Mouse (Mus musculus) CD4-positive, CD25-positive, alpha-beta regulatory T cell, adult 2 months (primary cell): ENCODE results near the gene Pfas.
A peak's percentile ranks its signal among the peaks of the same experiment; 100 is the strongest.

Source experiments
- DNase-seq: peaks from one replicate; pipeline ENCODE4 v3.0.0-alpha.2; 2012; ENCODE audit warnings: low read depth, low spot score

Gene Pfas

GRCm38 (mm10) chr11:69008182-69009121, at the start of gene Pfas:
TSS of gene Pfas (minus strand) at chr11:69008460.
- DNase-seq, result peak; percentile 95

- DNase-seq, result peak; percentile 43
Observed at GRCm38 (mm10) chr11:69053848-69054247, 45.6 kb upstream of the Pfas start.

DNA sequence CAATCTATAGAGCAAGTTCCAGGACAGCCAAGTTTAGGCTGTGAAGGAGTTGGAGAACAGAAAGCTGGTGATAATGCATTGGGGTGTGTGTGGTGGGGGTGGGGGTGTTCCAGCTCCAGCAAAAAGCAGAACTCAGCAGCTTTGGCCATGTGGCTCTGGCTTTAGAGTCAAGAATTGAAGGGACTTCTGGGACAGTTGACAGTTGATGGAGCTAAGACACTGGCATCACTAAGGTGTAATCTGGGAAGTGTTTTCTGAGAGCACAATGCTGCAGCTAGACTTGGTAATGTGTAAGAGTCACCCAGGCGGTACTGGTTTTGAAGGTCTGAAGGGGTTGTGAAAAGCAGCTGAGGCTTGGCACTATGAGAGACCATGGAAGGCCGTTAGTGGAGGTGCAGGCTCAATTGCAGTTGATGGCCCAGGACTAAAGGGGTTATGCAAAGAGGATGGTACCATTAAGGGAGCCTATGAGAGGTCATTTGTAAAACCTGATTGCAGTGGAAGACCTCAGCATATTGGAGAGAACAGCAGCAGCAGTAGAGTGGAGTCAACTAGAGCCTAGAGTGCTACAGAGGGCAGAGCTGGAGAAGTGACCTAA, 44.7 kb upstream of the Pfas start:
- no peak for DNase-seq

DNA sequence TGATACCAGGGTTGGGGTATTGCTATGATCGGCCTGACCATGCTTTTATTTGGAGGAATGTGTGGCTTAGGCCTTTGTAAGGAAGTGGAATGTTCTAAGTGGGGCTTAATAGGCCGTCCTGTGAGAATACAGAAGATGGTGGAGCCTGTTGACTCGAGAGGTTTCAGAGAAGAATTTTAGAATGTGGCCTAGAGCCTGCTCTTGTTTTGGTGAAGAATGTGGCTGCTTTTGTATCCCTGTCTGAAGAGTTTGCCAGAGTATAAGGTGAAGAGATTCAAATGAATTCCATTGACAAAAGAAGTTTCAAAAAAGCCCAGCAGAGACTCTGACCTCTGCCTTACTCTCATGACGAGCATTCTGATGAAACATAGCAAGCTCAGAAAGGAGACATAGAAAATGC, 43.5 kb upstream of the Pfas start:
- DNase-seq, result no peak

DNA sequence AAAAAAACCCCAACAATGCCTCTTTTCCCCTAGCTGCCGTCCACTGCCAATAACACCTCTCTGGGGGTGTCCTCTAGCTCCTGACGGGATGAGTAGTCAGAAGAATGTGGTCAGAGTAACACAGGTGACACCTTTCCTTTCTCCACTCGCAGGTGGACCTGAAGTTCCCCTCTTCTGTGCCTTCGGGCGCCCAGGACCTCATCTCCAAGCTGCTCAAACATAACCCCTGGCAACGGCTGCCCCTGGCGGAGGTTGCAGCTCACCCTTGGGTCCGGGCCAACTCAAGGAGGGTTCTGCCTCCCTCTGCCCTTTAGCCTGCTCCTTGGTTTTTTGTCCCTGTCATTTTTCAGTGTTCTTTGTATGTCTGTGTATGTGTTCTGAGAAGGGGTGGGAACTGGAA, 42.5 kb upstream of the Pfas start:
- DNase-seq, result no peak

GRCm38 (mm10) chr11:69048151-69048550, 39.9 kb upstream of the Pfas start:
- no peak for DNase-seq

DNA sequence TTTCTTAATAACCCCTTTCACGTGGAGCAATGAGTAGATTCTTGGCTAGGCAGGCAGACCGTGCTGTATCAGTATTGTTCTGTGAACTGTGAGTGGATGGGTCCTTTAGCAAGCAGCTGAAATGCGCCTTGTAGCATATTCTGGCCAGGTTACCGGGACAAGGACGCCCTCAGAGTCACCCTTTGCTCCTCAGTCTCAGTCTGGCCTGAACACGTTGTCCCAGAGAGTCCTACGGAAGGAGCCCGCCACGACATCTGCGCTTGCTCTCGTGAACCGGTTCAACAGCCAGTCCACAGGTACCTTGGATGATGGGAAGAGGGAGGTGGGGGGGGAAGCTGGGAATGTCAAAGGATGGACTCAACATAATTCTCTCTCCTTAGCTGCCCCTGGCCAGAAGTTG, 39.3 kb upstream of the Pfas start:
- no peak for DNase-seq

- no peak for DNase-seq
Observed at GRCm38 (mm10) chr11:69046395-69046774, 38.1 kb upstream of the Pfas start.

- DNase-seq, result peak; percentile 93
Observed at GRCm38 (mm10) chr11:69045531-69046394, 37.5 kb upstream of the Pfas start, which contains the start of gene Aurkb. TSS of gene Aurkb (plus strand) at chr11:69045647.

- peak; percentile 21 for DNase-seq
Observed at GRCm38 (mm10) chr11:69038173-69038572, 29.9 kb upstream of the Pfas start.

DNA sequence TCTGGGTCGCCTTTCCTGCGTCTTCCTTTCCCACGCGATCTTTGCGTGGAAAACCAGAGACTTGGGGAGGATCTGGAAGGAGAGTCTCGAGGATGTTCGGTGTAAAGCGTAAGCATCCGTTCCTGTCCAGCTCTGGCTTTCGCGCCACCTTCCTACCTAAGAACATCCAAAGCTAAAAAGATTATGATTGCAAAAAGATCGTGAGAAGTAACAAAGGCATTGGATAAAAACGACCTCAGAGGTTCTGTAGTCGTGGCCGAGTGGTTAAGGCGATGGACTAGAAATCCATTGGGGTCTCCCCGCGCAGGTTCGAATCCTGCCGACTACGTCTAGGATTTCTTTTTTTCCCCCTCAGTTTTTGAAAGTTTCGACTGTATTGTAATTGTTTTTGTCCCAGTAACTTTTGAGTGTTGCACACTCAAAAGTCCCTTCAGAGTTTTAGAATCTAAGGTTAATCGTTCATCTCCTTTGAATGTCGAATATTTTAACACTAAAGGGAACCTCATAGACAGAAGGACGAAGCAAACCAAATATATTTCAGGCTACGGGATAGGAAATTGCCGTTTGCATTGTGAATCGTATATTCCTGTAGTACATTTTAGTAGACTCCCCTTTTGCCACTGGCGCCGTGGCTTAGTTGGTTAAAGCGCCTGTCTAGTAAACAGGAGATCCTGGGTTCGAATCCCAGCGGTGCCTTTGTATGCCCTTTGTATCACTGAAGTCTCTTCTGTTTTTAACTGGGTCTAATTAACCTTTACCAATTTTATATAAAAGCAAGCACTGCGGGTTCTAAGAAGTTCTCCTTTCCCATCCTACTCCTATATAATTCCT, 29.2 kb upstream of the Pfas start:
- DNase-seq, result peak; percentile 87

DNA sequence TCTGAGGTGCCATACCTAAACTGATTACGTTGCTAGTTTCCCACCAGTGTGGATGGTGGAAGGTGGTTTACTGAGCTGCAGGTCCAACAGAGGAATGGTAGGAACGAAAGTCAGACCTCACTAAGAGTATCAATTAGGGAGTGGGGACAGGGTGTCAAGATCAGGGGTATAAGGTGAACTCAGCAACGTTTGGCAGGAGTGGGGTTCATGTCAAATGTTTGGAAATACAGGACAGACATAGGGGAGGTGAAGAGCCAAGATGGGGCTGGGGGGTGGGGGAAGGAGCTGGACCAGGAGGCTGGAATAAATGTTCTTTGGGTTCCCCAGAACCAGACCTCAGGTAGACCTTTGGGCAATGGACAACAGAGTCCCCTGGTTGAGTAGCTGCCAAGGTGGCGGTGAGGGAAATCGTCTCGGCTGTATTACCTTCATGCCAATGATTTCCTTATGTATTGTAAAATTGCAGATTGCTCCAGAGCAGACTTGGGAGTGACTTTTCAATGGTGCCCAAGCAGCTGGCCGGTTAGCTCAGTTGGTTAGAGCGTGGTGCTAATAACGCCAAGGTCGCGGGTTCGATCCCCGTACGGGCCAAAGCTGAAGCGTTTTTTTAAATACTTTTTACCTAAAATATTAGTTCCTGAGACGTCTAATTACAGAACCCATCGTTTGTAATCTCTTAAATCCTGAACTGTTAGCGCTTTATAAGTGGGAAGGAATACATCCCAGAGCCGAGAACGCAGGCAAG, 28.4 kb upstream of the Pfas start:
- peak; percentile 91 for DNase-seq

GRCm38 (mm10) chr11:69035849-69036248, 27.6 kb upstream of the Pfas start:
- DNase-seq, result peak; percentile 85

- DNase-seq, result no peak
Observed at GRCm38 (mm10) chr11:69035411-69035810, 27.2 kb upstream of the Pfas start.

- no peak for DNase-seq
Observed at GRCm38 (mm10) chr11:69034585-69034984, 26.3 kb upstream of the Pfas start.

- no peak for DNase-seq
Observed at GRCm38 (mm10) chr11:69033552-69033951, 25.3 kb upstream of the Pfas start.

- peak; percentile 33 for DNase-seq
Observed at GRCm38 (mm10) chr11:69028805-69029204, 20.5 kb upstream of the Pfas start.

GRCm38 (mm10) chr11:69026562-69026961, 18.3 kb upstream of the Pfas start:
- no peak for DNase-seq

GRCm38 (mm10) chr11:69020691-69021090, 12.4 kb upstream of the Pfas start:
- DNase-seq, result no peak

DNA sequence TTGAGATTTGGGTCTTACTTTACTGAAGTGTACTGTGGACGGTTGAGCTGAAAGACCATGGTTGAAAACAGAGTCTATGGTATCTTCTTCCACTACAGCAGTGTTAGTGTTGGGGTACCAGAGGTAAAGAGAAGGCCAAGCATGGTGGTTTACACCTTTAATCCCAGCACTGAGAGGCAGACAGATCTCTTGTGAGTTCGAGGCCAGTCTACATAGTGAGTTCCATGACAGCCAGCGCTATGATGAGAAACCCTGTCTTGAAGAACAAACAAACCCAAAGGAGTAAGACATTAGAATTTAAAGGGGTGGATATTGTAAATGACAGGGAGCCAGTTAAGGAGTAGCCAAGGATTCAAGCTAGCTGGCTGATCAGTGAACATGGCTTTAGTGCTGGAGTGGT, 8.5 kb upstream of the Pfas start:
- no peak for DNase-seq
